Mouse (Mus musculus) lung, embryonic 14.5 days (tissue): ENCODE data around the gene Trpv4. TPM values are rescaled to one million over a fixed set of nuclear protein-coding genes. Genes with fewer than 3 reads are reported as not detected.

ENCODE experiments used
- ATAC-seq: fragments of 200-750 bp; cut with Nextera tagmentation; 2 replicates; pipeline ENCODE4 v1.8.0; 2017; ENCODE audit warnings: mild to moderate bottlenecking, moderate TSS enrichment, moderate library complexity; ENCODE audit not compliant: insufficient read depth
- DNase-seq: peaks from one replicate; pipeline ENCODE4 v3.0.0-alpha.2; 2015
- H3K27ac ChIP-seq: fragments of 300-500 bp; sonication (generic); 2 replicates; pipeline ENCODE4 v1.5.1; 2014; ENCODE audit warnings: low read depth, mild to moderate bottlenecking, moderate library complexity
- H3K27me3 ChIP-seq: fragments of 300-500 bp; sonication (generic); 2 replicates; pipeline ENCODE4 v1.6.1; 2014; ENCODE audit warnings: low read length, control low read depth; ENCODE audit not compliant: insufficient read depth
- H3K36me3 ChIP-seq: fragments of 300-500 bp; sonication (generic); 2 replicates; pipeline ENCODE4 v1.6.1; 2014; ENCODE audit warnings: control low read depth; ENCODE audit not compliant: insufficient read depth
- H3K4me1 ChIP-seq: fragments of 300-500 bp; sonication (generic); 2 replicates; pipeline ENCODE4 v1.6.1; 2014; ENCODE audit warnings: antibody characterized with exemption, control low read depth; ENCODE audit not compliant: insufficient read depth
- H3K4me2 ChIP-seq: fragments of 300-500 bp; sonication (generic); 2 replicates; pipeline ENCODE4 v1.6.1; 2014; ENCODE audit warnings: mild to moderate bottlenecking
- H3K4me3 ChIP-seq: fragments of 300-500 bp; sonication (generic); 2 replicates; pipeline ENCODE4 v1.5.1; 2014; ENCODE audit warnings: low read depth, low read length
- H3K9ac ChIP-seq: fragments of 300-500 bp; sonication (generic); 2 replicates; pipeline ENCODE4 v1.6.1; 2014
- H3K9me3 ChIP-seq: fragments of 300-500 bp; sonication (generic); 2 replicates; pipeline ENCODE4 v1.6.1; 2016; ENCODE audit warnings: low read depth, low read length, control low read depth
- CTCF ChIP-seq: IDR thresholded peaks from 2 replicates; pipeline ENCODE4 v1.5.1; 2016; ENCODE audit warnings: antibody characterized with exemption, low read depth
- WGBS: fragments of 180-500 bp; shearing (Covaris S2); extraction: QIAGEN DNeasy Blood & Tissue Kit; methylation state at CpG from one replicate; pipeline ENCODE4 v1.1.7; 2014; 5-methylcytosine and 5-hydroxymethylcytosine counted together
- polyA plus RNA-seq: library from polyadenylated mRNA; unstranded; fragments of >200 nt; fragmentation: Nextera tagmentation; extraction: Ambion mirVana; gene quantifications from 2 replicates; pipeline ENCODE4 v1.2.1, GENCODE M21; 2014

The Trpv4 gene
- polyA plus RNA-seq, 1 experiment from 2014 or later, result 1.0 TPM

DNA sequence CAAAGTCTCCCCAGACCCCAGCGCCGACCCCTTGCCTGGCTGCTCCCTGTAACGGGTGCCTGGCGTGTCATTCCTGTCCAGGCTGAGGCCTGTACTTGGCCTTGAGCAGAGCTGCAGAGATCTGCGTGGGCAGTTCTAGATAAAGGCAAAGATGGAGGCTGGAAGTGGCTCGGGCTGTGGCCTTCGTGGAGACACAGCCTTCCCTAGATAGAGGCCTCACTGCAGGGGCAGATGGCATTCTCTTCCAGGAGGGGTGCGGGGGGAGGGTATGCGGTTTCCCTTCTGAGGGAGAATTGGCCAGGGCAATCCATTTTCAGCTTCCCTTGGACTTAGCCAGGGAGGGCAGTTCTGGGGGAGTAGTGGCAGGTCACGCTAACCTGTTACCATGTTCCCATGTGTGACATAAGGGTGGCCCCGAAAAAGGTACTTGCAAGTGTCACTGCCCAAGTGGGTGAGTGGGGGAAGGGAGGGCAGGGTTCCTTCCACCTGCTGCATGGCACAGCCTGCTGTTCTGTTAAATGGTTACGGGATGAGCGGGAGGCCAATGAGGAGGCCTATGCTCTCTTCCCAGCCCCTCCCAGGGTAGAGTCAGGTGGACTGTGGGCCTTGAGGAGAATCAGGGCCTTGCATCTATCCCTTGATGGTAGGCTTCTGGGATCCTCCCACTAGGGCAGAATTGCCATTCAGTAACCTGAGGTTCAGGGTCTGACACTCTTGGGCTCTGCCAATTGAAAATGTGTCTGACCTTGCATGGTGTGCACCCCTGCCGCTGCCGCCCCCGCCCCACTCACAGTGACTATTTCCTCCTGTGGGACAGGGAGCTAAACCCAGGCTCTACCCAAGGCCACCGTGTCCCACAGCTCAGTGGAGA, 67.9 kb downstream of the Trpv4 start:
- Histone ChIP-seq H3K4me3 (no peak overlapping the region), H3K9ac (no peak overlapping the region), H3K4me2 (no peak overlapping the region), H3K36me3 (no peaks in the 10 kb centered on the region), H3K9me3 (no peaks in the 10 kb centered on the region), H3K27ac (no peak overlapping the region), H3K4me1 (peaks cover 62% of the 10 kb centered on the region), H3K27me3 (no peaks in the 10 kb centered on the region)
- WGBS, result 70% methylated on average over 17 of the region's 17 CpGs
- TF ChIP-seq CTCF, result no peak
- ATAC-seq, result no peak
- no peak for DNase-seq

GRCm38 (mm10) chr5:114589454-114589853, 68.8 kb downstream of the Trpv4 start:
- H3K36me3 ChIP-seq, result no peaks in the 10 kb centered on the region
- no peak overlapping the region for H3K9ac ChIP-seq
- ATAC-seq, result no peak
- H3K4me2 ChIP-seq, result no peak overlapping the region
- TF ChIP-seq CTCF, result no peak
- DNase-seq, result no peak
- H3K27ac ChIP-seq, result no peak overlapping the region
- H3K9me3 ChIP-seq, result no peaks in the 10 kb centered on the region
- no peaks in the 10 kb centered on the region for H3K27me3 ChIP-seq
- H3K4me3 ChIP-seq, result no peak overlapping the region
- H3K4me1 ChIP-seq, result peaks cover 65% of the 10 kb centered on the region
- 41% methylated on average over 2 of the region's 2 CpGs for WGBS

DNA sequence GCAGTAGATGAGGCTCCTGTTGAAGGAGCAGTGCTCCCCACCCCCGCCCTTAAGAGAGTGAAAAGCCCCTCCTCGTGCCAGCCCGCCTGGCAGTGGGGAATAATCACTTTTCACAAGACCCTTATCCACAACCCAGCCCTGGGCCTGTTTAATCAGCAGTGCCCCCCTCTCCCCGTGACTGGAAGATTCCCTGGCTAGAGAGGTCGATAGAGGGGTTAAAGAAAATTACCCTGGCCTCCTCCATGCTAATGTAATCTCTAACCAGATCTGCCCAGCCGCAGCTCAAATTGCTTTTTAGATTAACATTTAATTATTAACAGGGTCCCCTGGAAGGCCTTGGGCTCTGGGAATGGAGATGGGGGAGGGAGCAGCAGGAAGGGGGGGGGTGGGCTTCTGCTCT, 69.2 kb downstream of the Trpv4 start:
- no peak overlapping the region for H3K9ac ChIP-seq
- ATAC-seq, result no peak
- DNase-seq, result no peak

GRCm38 (mm10) chr5:114588416-114588815, 69.8 kb downstream of the Trpv4 start:
- no peak overlapping the region for H3K4me2 ChIP-seq
- no peak overlapping the region for H3K4me3 ChIP-seq
- no peak for DNase-seq
- WGBS, result 41% methylated on average over 10 of the region's 10 CpGs
- H3K9ac ChIP-seq, result no peak overlapping the region
- ATAC-seq, result no peak
- H3K27ac ChIP-seq, result no peak overlapping the region
- peaks cover 61% of the 10 kb centered on the region for H3K4me1 ChIP-seq
- no peaks in the 10 kb centered on the region for H3K36me3 ChIP-seq
- H3K9me3 ChIP-seq, result no peaks in the 10 kb centered on the region
- no peaks in the 10 kb centered on the region for H3K27me3 ChIP-seq
- no peak for TF ChIP-seq CTCF

More for the DNA sequence above, 69.2 kb downstream of the Trpv4 start:
- no peaks in the 10 kb centered on the region for H3K36me3 ChIP-seq
- no peak overlapping the region for H3K4me2 ChIP-seq
- H3K4me3 ChIP-seq, result no peak overlapping the region
- no peaks in the 10 kb centered on the region for H3K27me3 ChIP-seq
- no peak overlapping the region for H3K27ac ChIP-seq
- no peaks in the 10 kb centered on the region for H3K9me3 ChIP-seq
- H3K4me1 ChIP-seq, result peaks cover 65% of the 10 kb centered on the region
- TF ChIP-seq CTCF, result no peak
- 41% methylated on average over 6 of the region's 6 CpGs for WGBS

- Histone ChIP-seq H3K4me2 (no peak overlapping the region), H3K9ac (no peak overlapping the region)
These were observed 70.3 kb downstream of the Trpv4 start for GRCm38 (mm10) chr5:114587908-114588307.

DNA sequence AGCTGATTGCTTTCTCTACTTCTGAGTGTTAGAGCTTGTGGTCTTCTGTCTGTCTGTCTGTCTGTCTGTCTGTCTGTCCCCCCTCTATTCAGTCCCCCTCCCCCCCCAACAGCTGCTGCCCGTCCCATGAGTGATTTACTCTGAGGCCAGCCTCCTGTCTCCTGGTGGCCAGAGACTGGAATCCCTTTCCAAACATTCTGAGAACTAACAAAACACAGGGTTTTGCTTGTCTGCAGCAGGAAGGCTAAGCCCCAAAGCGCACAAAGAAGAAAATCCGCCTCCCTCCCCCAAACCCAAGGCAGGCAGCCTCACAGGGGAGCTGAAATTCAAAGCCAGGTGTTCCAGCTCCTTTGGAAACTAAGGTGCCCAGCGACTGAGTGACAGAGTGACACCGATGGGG, 72.5 kb downstream of the Trpv4 start:
- H3K4me2 ChIP-seq, result 0 out of 2 replicates have a peak overlapping the region, but pooled peaks have one; percentile 18
- peak overlapping the region; percentile 72 for H3K27ac ChIP-seq
- no peak for DNase-seq
- no peak for ATAC-seq
- no peak overlapping the region for H3K4me3 ChIP-seq
- no peak; the same call in 1 of the 2 replicates for TF ChIP-seq CTCF
- H3K4me1 ChIP-seq, result peaks cover 40% of the 10 kb centered on the region
- H3K9ac ChIP-seq, result no peak overlapping the region
- H3K27me3 ChIP-seq, result no peaks in the 10 kb centered on the region
- WGBS, result 9% methylated on average over 5 of the region's 5 CpGs
- no peaks in the 10 kb centered on the region for H3K36me3 ChIP-seq
- H3K9me3 ChIP-seq, result no peaks in the 10 kb centered on the region

More at GRCm38 (mm10) chr5:114587908-114588307, 70.3 kb downstream of the Trpv4 start:
- no peaks in the 10 kb centered on the region for H3K27me3 ChIP-seq
- no peaks in the 10 kb centered on the region for H3K9me3 ChIP-seq
- TF ChIP-seq CTCF, result no peak
- WGBS, result 34% methylated on average over 9 of the region's 9 CpGs
- peak; percentile 86 for DNase-seq
- no peak overlapping the region for H3K4me3 ChIP-seq
- peaks cover 56% of the 10 kb centered on the region for H3K4me1 ChIP-seq
- no peak for ATAC-seq
- no peaks in the 10 kb centered on the region for H3K36me3 ChIP-seq
- no peak overlapping the region for H3K27ac ChIP-seq

- no peak for TF ChIP-seq CTCF
- H3K36me3 ChIP-seq, result no peaks in the 10 kb centered on the region
- peak; percentile 66; the same call in 1 of the 2 replicates for ATAC-seq
- H3K9ac ChIP-seq, result no peak overlapping the region
- H3K27me3 ChIP-seq, result no peaks in the 10 kb centered on the region
- no peaks in the 10 kb centered on the region for H3K9me3 ChIP-seq
- DNase-seq, result peak; percentile 62
- 39% methylated on average over 14 of the region's 14 CpGs for WGBS
- peaks cover 28% of the 10 kb centered on the region for H3K4me1 ChIP-seq
- no peak overlapping the region for H3K4me3 ChIP-seq
- H3K27ac ChIP-seq, result no peak overlapping the region
- H3K4me2 ChIP-seq, result no peak overlapping the region
These were observed 73.7 kb downstream of the Trpv4 start for GRCm38 (mm10) chr5:114584293-114585104.
